In genomic region chr12:24656436-24656835, GRCm38 (mm10) we compare ENCODE assay signal across 12 mouse cellular contexts. TPM values are rescaled to one million over a fixed set of nuclear protein-coding genes. Genes with fewer than 3 reads are reported as not detected.
A peak's percentile ranks its signal among the peaks of the same experiment; 100 is the strongest.
DNase-seq lines count a peak whose midpoint lies in the region; ATAC-seq lines count a peak whose summit lies in the region.
"Had no signal": no experiment of that assay in that cellular context is flagged by ENCODE, and none has a peak within 500 bp of the region (broad histone marks: within the 10 kb centered on the region; RNA-seq: fewer than 3 reads in every experiment).

No protein-coding gene starts in this region.

- no peak overlapping the region; the same call in 1 of the 2 replicates for H3K9ac ChIP-seq in forebrain, embryonic 15.5 days (replicated peaks)
- no peak overlapping the region for H3K9ac ChIP-seq in liver, embryonic 11.5 days (ENCODE audit: low read depth, low read length)
- peak overlapping the region; percentile 56 for H3K9ac ChIP-seq in neural tube, embryonic 13.5 days
- H3K9ac ChIP-seq: limb, embryonic 12.5 days had no signal

- 86% methylated on average over 3 of the region's 3 CpGs for WGBS in forebrain, embryonic 15.5 days
- WGBS in forebrain, embryonic 10.5 days = 88% methylated on average over 3 of the region's 3 CpGs
- 86% methylated on average over 3 of the region's 3 CpGs for WGBS in liver, embryonic 11.5 days
- WGBS in neural tube, embryonic 13.5 days = 77% methylated on average over 3 of the region's 3 CpGs

- no peaks in the 10 kb centered on the region for H3K9me3 ChIP-seq in forebrain, embryonic 15.5 days
- H3K9me3 ChIP-seq in forebrain, embryonic 10.5 days = no peaks in the 10 kb centered on the region
- H3K9me3 ChIP-seq in liver, embryonic 11.5 days (ENCODE audit: control insufficient read depth, low read length) = no peaks in the 10 kb centered on the region
- no peaks in the 10 kb centered on the region for H3K9me3 ChIP-seq in neural tube, embryonic 13.5 days
- H3K9me3 ChIP-seq: limb, embryonic 12.5 days; megakaryocyte, embryonic 14.5 days had no signal

- H3K4me2 ChIP-seq in forebrain, embryonic 15.5 days (replicated peaks) = 0 out of 2 replicates have a peak overlapping the region, but pooled peaks have one; percentile 6
- no peak overlapping the region for H3K4me2 ChIP-seq in liver, embryonic 11.5 days
- H3K4me2 ChIP-seq in neural tube, embryonic 13.5 days = peak overlapping the region; percentile 41
- H3K4me2 ChIP-seq: limb, embryonic 12.5 days had no signal

- peaks cover 31% of the 10 kb centered on the region for H3K4me1 ChIP-seq in forebrain, embryonic 15.5 days
- H3K4me1 ChIP-seq in forebrain, embryonic 10.5 days = peaks cover 28% of the 10 kb centered on the region
- peaks cover 35% of the 10 kb centered on the region for H3K4me1 ChIP-seq in liver, embryonic 11.5 days (replicated peaks; ENCODE audit: control insufficient read depth, insufficient read depth, low read length)
- peaks cover 67% of the 10 kb centered on the region for H3K4me1 ChIP-seq in neural tube, embryonic 13.5 days (replicated peaks)

- no peak overlapping the region for H3K27ac ChIP-seq in forebrain, embryonic 15.5 days (replicated peaks)
- H3K27ac ChIP-seq in forebrain, embryonic 10.5 days = no peak overlapping the region
- H3K27ac ChIP-seq in liver, embryonic 11.5 days (ENCODE audit: low read depth, low read length) = 0 out of 2 replicates have a peak overlapping the region, but pooled peaks have one; percentile 7
- H3K27ac ChIP-seq in neural tube, embryonic 13.5 days (replicated peaks) = no peak overlapping the region
- H3K27ac ChIP-seq: limb, embryonic 12.5 days had no signal

- no peak for ATAC-seq in forebrain, embryonic 15.5 days (replicated peaks)
- no peak for ATAC-seq in liver, embryonic 11.5 days (replicated peaks; ENCODE audit: low FRiP score)
- ATAC-seq in neural tube, embryonic 13.5 days (ENCODE audit: low read depth) = no peak
- ATAC-seq in inflammation-experienced regulatory T-cells, adult 6 months = no peak

- no peak for DNase-seq in forebrain, embryonic 10.5 days (ENCODE audit: extremely low spot score, low spot score)
- peak; percentile 55 to 69 for DNase-seq in kidney, postnatal 25 days
- DNase-seq in kidney, adult 8-10 months = no peak
- no peak for DNase-seq in liver, embryonic 11.5 days (ENCODE audit: low spot score)
- no peak for DNase-seq in embryo, embryonic 10 days (ENCODE audit: low spot score)
- DNase-seq: heart, postnatal 36 days; layer of hippocampus, adult 9-11 months had no signal

- H3K27me3 ChIP-seq in forebrain, embryonic 15.5 days = no peaks in the 10 kb centered on the region
- H3K27me3 ChIP-seq in forebrain, embryonic 10.5 days (ENCODE audit: poor library complexity, severe bottlenecking) = no peaks in the 10 kb centered on the region
- H3K27me3 ChIP-seq in liver, embryonic 11.5 days (replicated peaks; ENCODE audit: control insufficient read depth, insufficient read depth, low read length) = no peaks in the 10 kb centered on the region
- no peaks in the 10 kb centered on the region for H3K27me3 ChIP-seq in neural tube, embryonic 13.5 days
- H3K27me3 ChIP-seq: limb, embryonic 12.5 days; megakaryocyte, embryonic 14.5 days had no signal

- peaks cover 38% of the 10 kb centered on the region for H3K36me3 ChIP-seq in forebrain, embryonic 15.5 days
- H3K36me3 ChIP-seq in forebrain, embryonic 10.5 days (replicated peaks) = peaks cover 79% of the 10 kb centered on the region
- peaks cover 36% of the 10 kb centered on the region for H3K36me3 ChIP-seq in liver, embryonic 11.5 days (ENCODE audit: control insufficient read depth, insufficient read depth, low read length)
- H3K36me3 ChIP-seq in neural tube, embryonic 13.5 days = peaks cover 69% of the 10 kb centered on the region

- H3K4me3 ChIP-seq in forebrain, embryonic 15.5 days = no peak overlapping the region
- no peak overlapping the region for H3K4me3 ChIP-seq in forebrain, embryonic 10.5 days
- no peak overlapping the region for H3K4me3 ChIP-seq in liver, embryonic 11.5 days (ENCODE audit: low read depth, low read length)
- H3K4me3 ChIP-seq in neural tube, embryonic 13.5 days = 0 out of 2 replicates have a peak overlapping the region, but pooled peaks have one; percentile 10
- H3K4me3 ChIP-seq: limb, embryonic 12.5 days; megakaryocyte, embryonic 14.5 days had no signal

RNA-seq across cellular contexts. Expression of gene Klf11, which starts 5.4 kb away (rescaled TPM):
- polyA plus RNA-seq in forebrain, embryonic 15.5 days (2015; fragmentation: Nextera tagmentation; extraction: Ambion mirVana) = 16.6 and 17.7 TPM in 2 replicates
- 10.5 and 10.6 TPM in 2 replicates for polyA plus RNA-seq in forebrain, embryonic 10.5 days (2016; fragmentation: Nextera tagmentation; extraction: Ambion mirVana)
- 8.7 and 12.1 TPM in 2 replicates for polyA plus RNA-seq in liver, embryonic 11.5 days (2014; fragmentation: Nextera tagmentation; extraction: Ambion mirVana)
- polyA plus RNA-seq in neural tube, embryonic 13.5 days (2015; fragmentation: Nextera tagmentation; extraction: Ambion mirVana) = 14.9 and 16.9 TPM in 2 replicates
- 1 to 10 TPM; 2.3 to 3.6 (median 2.7) TPM for polyA plus RNA-seq in inflammation-experienced regulatory T-cells, adult 6 months (2017; shearing (Covaris generic))

RNA-seq across cellular contexts. Expression of gene Cys1, which starts 25.2 kb away (rescaled TPM):
- 2.1 TPM in 2 replicates for polyA plus RNA-seq in forebrain, embryonic 15.5 days (2015; fragmentation: Nextera tagmentation; extraction: Ambion mirVana)
- 0.40 and 0.79 TPM in 2 replicates for polyA plus RNA-seq in forebrain, embryonic 10.5 days (2016; fragmentation: Nextera tagmentation; extraction: Ambion mirVana)
- polyA plus RNA-seq in liver, embryonic 11.5 days (2014; fragmentation: Nextera tagmentation; extraction: Ambion mirVana) = 0.49 and 1.1 TPM in 2 replicates
- 1.8 and 2.1 TPM in 2 replicates for polyA plus RNA-seq in neural tube, embryonic 13.5 days (2015; fragmentation: Nextera tagmentation; extraction: Ambion mirVana)
- polyA plus RNA-seq in inflammation-experienced regulatory T-cells, adult 6 months (2017; shearing (Covaris generic)) = not detected

RNA-seq across cellular contexts. Expression of gene Rrm2, which starts 51.6 kb away (rescaled TPM):
- 180 and 182 TPM in 2 replicates for polyA plus RNA-seq in forebrain, embryonic 15.5 days (2015; fragmentation: Nextera tagmentation; extraction: Ambion mirVana)
- 828 and 834 TPM in 2 replicates for polyA plus RNA-seq in forebrain, embryonic 10.5 days (2016; fragmentation: Nextera tagmentation; extraction: Ambion mirVana)
- 422 and 475 TPM in 2 replicates for polyA plus RNA-seq in liver, embryonic 11.5 days (2014; fragmentation: Nextera tagmentation; extraction: Ambion mirVana)
- 52.2 and 62.1 TPM in 2 replicates for polyA plus RNA-seq in neural tube, embryonic 13.5 days (2015; fragmentation: Nextera tagmentation; extraction: Ambion mirVana)
- polyA plus RNA-seq in inflammation-experienced regulatory T-cells, adult 6 months (2017; shearing (Covaris generic)) = 100 to 1,000 TPM in 1 of 3 experiments, 10 to 100 TPM in 2; 41.3 to 492 (median 44.8) TPM

Comparison
In these comparisons a context has a peak if more than half of its experiments do, and no peak if none do; other contexts are left out.
1. DNase-seq: peak in kidney, postnatal 25 days (2 of 2); none in forebrain, embryonic 10.5 days (single experiment), kidney, adult 8-10 months (0 of 2), liver, embryonic 11.5 days (single experiment) and embryo, embryonic 10 days (single experiment).